Mouse (Mus musculus) G1E-ER4 (cell line): ENCODE measurements around the gene Fam13c. TPM values are rescaled to one million over a fixed set of nuclear protein-coding genes. Genes with fewer than 3 reads are reported as not detected.

Experiments used
- GATA1 ChIP-seq: IDR thresholded peaks from one replicate; pipeline ENCODE4 v1.8.0; 2012; ENCODE audit warnings: low read length, inconsistent platforms
- polyA plus RNA-seq: library from polyadenylated mRNA; stranded (reverse); fragments of >175 nt; gene quantifications from 2 replicates; pipeline ENCODE4 v1.2.3, GENCODE M21; 2012

The Fam13c gene
- not detected in 2 replicates for polyA plus RNA-seq

DNA sequence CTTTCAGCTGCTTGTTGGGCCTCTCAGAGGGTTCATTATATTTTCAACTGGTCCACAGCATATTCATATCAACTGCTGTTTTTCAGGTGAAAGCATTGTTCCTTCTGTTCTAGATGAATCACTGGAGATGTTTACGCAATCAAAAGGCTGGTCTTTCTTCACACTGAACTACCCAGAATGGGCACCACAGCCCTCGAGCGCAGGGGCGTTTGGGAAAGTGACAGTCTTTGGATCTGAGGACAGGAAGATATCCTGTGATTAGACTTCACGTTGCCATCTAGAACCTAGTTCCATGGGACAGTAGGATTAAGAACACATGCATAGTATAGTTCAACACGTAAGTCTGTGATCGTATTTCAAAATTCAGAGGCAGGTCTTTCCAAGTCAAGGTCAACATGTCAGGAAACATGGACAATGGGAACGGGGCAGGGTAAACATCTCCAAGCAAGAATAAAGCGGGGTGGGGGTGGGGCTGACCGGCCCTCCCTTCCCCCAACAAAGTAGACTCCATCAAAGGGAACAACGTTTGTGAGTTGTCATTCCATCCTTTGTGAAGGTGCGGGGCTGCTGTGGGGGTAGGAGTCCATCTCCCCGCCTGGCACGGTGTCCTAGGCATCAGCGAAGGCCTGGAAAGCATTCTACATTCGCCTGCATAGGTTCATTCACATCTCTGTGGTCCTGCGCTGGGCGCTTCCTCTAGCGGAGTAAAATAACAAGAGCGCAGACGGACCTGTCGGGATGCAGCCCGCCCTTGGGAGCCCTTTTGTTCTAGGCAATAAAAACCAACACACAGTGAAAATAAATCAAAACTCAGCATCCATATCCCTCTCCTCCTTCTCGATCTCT, at the start of gene Fam13c:
TSS of gene Fam13c (plus strand) at position 806 of the 846 bp plus-strand sequence.
- no peak for TF ChIP-seq GATA1

DNA sequence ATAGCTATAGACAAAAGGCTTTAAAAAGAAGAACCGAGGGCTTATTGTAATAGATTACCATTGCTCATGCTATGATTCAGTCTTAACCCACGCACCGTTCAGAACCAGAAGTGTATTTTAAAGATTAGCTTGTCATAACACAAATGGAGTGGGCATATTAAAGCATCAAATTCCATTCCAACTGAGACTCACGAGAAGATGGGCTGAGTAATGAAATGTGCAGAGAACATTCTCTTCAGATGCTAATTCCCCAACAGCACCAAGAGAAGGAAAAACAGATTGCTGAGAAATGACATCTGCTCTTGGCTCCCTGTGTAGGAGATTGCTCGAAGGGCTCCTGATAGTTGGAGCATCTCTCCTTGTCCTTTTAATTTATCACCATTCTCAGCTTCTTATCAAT, 44.4 kb upstream of the Fam13c start:
- TF ChIP-seq GATA1 = no peak

- no peak for TF ChIP-seq GATA1
Observed at GRCm38 (mm10) chr10:70398224-70398623, 42.1 kb upstream of the Fam13c start.

DNA sequence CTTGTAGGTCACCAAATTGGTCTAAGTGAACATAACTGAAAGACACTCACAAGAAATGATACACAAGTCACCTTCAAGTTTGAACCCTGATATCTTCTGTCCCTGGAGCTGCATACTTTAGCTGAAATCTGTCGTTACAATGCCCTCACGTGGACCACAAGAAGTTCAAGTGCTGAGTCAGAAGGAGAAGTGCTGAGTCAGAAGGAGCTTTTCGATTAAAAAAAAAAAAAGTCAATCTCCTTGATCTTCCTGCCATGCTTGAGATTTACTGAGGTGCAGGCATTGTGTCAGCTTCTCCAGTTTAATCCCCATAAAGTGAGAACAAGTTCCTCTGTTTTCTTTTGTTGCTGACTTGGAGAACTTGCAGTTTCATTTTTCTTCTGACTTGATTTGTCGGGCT, 38.3 kb upstream of the Fam13c start:
- TF ChIP-seq GATA1 = no peak

- no peak for TF ChIP-seq GATA1
Observed at GRCm38 (mm10) chr10:70402711-70403110, 37.6 kb upstream of the Fam13c start.

GRCm38 (mm10) chr10:70417811-70418486, 22.3 kb upstream of the Fam13c start:
- TF ChIP-seq GATA1 = no peak

GRCm38 (mm10) chr10:70419282-70420264, 20.7 kb upstream of the Fam13c start:
- TF ChIP-seq GATA1 = no peak

- TF ChIP-seq GATA1 = no peak
Observed at GRCm38 (mm10) chr10:70426373-70426772, 13.9 kb upstream of the Fam13c start.

- TF ChIP-seq GATA1 = no peak
Observed at GRCm38 (mm10) chr10:70428121-70428662, 12.1 kb upstream of the Fam13c start.

DNA sequence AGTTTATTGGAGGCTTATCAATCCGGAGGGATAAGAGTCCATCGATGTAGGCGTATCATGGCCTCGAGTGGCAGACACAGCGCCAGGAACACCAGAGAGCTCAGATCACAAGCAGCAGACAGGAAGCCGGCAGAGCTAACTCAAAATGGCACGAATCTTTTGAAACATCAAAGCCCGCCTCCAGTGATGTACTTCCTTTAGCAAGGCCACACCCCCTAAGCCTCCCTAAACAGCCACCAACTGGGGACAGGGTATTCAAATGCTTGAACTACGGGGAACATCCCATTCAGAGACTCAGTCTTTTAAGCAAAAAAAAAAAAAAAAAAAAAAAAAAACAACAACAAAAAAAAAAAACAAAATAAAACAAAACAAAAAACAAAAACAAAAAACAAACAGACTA, 10.9 kb upstream of the Fam13c start:
- no peak for TF ChIP-seq GATA1

- no peak for TF ChIP-seq GATA1
Observed at GRCm38 (mm10) chr10:70433334-70433733, 6.9 kb upstream of the Fam13c start.

DNA sequence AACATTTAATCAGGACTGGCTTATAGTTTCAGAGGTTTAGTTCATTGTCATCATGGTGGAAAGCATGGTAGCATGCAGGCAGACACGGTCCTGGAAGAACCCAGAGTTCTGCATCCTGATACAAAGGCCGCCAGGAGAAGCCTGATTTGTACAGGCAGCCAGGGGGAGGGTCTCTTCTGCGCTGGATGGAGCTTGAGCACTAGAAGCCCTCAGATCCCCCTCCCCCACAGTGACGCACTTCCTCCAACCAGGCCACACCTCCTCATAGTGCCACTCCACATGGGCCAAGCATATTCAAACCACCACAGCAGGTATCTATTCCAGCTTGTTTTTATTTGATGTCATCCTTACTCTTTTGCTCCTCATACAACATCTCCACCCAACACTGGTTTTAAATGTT, 3.6 kb upstream of the Fam13c start:
- TF ChIP-seq GATA1 = no peak

DNA sequence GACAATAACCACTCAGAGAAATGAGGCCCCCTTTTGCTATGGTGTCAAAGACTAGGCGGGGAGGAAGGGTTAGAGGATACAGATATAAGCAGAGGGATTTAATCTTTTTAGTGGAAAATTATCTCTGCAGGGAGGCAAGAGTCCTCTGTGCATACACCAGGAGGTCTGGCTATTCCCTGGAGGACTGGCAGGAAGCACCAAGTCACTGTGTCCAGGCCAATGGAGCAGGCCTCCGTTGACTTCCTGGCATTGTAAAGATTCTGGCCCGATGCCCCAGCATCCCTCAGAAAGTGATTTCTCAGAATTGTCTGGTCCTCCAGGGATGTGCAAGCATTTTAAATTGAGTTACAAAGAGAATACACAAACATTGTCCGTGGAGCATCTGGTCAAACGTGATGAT, 3.0 kb upstream of the Fam13c start:
- TF ChIP-seq GATA1 = no peak

GRCm38 (mm10) chr10:70440639-70441461, 569 bp downstream of the Fam13c start:
- TF ChIP-seq GATA1 = no peak

DNA sequence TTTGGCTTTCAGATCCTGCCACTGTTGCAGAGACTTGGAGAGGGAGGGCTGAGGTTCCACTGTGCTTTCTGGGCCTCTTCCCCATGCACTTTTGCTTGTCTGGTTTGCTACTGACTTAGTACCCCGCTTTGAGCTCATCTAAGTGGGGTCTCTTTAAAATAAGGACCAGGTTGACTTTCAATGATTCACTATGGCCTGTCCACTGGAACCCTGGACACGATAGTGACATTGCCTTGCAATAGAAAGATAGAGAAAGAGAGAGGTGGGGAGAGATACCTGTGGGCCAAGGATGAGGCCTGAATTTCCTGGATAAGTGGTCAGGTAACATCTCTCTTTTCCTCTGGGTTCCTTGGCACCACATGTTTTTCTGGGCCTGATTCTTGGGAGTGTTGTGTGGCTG, 1.9 kb downstream of the Fam13c start:
- TF ChIP-seq GATA1 = no peak

DNA sequence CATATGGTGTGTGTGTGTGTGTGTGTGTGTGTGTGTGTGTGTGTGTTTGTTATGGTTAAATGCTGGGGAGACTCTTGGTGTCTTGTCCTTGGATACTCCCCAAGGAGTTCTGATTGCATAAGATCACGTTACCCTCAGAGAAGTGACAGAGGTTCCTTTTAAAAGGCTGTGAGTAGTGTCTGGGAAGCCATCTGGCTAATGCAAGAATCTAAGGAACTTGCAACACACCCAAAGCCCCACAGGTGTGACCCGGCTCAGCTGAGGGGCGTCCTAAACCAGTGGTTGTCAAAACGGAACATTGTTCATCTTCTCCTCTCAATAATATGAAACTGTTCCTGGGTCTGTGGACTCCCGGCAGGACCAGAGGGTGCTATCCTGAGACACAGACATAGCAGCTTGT, 2.3 kb downstream of the Fam13c start:
- no peak for TF ChIP-seq GATA1
